Mouse (Mus musculus) midbrain, embryonic 10.5 days (tissue): ENCODE measurements around the gene Cdh4. TPM values are rescaled to one million over a fixed set of nuclear protein-coding genes. Genes with fewer than 3 reads are reported as not detected.

ENCODE experiments used
- DNase-seq: peaks from one replicate; pipeline ENCODE4 v3.0.0-alpha.2; 2017; ENCODE audit warnings: low spot score
- H3K27ac ChIP-seq: fragments of 300-500 bp; sonication (generic); replicated peaks from 2 replicates; pipeline ENCODE4 v1.5.1; 2016; ENCODE audit warnings: mild to moderate bottlenecking
- H3K27me3 ChIP-seq: fragments of 300-500 bp; sonication (generic); 2 replicates; pipeline ENCODE4 v1.6.1; 2016; ENCODE audit warnings: low read depth, mild to moderate bottlenecking; ENCODE audit not compliant: poor library complexity, severe bottlenecking
- H3K36me3 ChIP-seq: fragments of 300-500 bp; sonication (generic); 2 replicates; pipeline ENCODE4 v1.6.1; 2016; ENCODE audit warnings: mild to moderate bottlenecking, moderate library complexity
- H3K4me1 ChIP-seq: fragments of 300-500 bp; sonication (generic); 2 replicates; pipeline ENCODE4 v1.6.1; 2016
- H3K4me3 ChIP-seq: fragments of 300-500 bp; sonication (generic); 2 replicates; pipeline ENCODE4 v1.5.1; 2016; ENCODE audit warnings: mild to moderate bottlenecking, moderate library complexity
- H3K9me3 ChIP-seq: fragments of 300-500 bp; sonication (generic); replicated peaks from 2 replicates; pipeline ENCODE4 v1.6.1; 2016; ENCODE audit warnings: mild to moderate bottlenecking
- WGBS: fragments of 180-500 bp; shearing (Covaris S2); methylation state at CpG from one replicate; pipeline ENCODE4 v1.1.7; 2016; 5-methylcytosine and 5-hydroxymethylcytosine counted together
- polyA plus RNA-seq: library from polyadenylated mRNA; unstranded; fragments of >200 nt; fragmentation: Nextera tagmentation; extraction: Ambion mirVana; gene quantifications from 2 replicates; pipeline ENCODE4 v1.2.1, GENCODE M21; 2016

The Cdh4 gene
- polyA plus RNA-seq, 1 experiment from 2014 or later = 8.3 TPM

- Histone ChIP-seq H3K4me1 (peaks cover 40% of the 10 kb centered on the region), H3K27ac (no peak overlapping the region), H3K9me3 (no peaks in the 10 kb centered on the region), H3K36me3 (no peaks in the 10 kb centered on the region), H3K4me3 (no peak overlapping the region), H3K27me3 (0 out of 2 replicates have a peak, but pooled peaks cover 3% of the 10 kb centered on the region)
- no peak for DNase-seq
- 95% methylated on average over 8 of the region's 8 CpGs for WGBS
Measured at GRCm38 (mm10) chr2:179567886-179568285, 125.7 kb downstream of the Cdh4 start.

GRCm38 (mm10) chr2:179569171-179569570 is 126.9 kb downstream of the Cdh4 start:
- H3K4me3 ChIP-seq = no peak overlapping the region
- peak overlapping the region; percentile 80; the same call in 1 of the 2 replicates for H3K27ac ChIP-seq
- H3K36me3 ChIP-seq = no peaks in the 10 kb centered on the region
- H3K9me3 ChIP-seq = no peaks in the 10 kb centered on the region
- no peak for DNase-seq
- peaks cover 52% of the 10 kb centered on the region for H3K4me1 ChIP-seq
- 66% methylated on average over 10 of the region's 10 CpGs for WGBS
- H3K27me3 ChIP-seq = 0 out of 2 replicates have a peak, but pooled peaks cover 3% of the 10 kb centered on the region

- peak; percentile 39 for DNase-seq
Measured at GRCm38 (mm10) chr2:179571175-179571769, 129.0 kb downstream of the Cdh4 start.

GRCm38 (mm10) chr2:179573331-179573730 is 131.1 kb downstream of the Cdh4 start:
- Histone ChIP-seq H3K4me1 (peaks cover 55% of the 10 kb centered on the region), H3K36me3 (no peaks in the 10 kb centered on the region), H3K4me3 (no peak overlapping the region), H3K27me3 (0 out of 2 replicates have a peak, but pooled peaks cover 3% of the 10 kb centered on the region), H3K9me3 (no peaks in the 10 kb centered on the region), H3K27ac (no peak overlapping the region; the same call in 1 of the 2 replicates)
- no peak for DNase-seq
- WGBS = 80% methylated on average over 11 of the region's 11 CpGs

More at GRCm38 (mm10) chr2:179571175-179571769, 129.0 kb downstream of the Cdh4 start:
- Histone ChIP-seq H3K9me3 (no peaks in the 10 kb centered on the region), H3K27ac (peak overlapping the region; percentile 80), H3K27me3 (0 out of 2 replicates have a peak, but pooled peaks cover 3% of the 10 kb centered on the region), H3K36me3 (no peaks in the 10 kb centered on the region), H3K4me3 (no peak overlapping the region), H3K4me1 (peaks cover 52% of the 10 kb centered on the region)
- WGBS = 12% methylated on average over 6 of the region's 6 CpGs

- 85% methylated on average over 6 of the region's 6 CpGs for WGBS
- H3K4me1 ChIP-seq = peaks cover 55% of the 10 kb centered on the region
- 0 out of 2 replicates have a peak, but pooled peaks cover 3% of the 10 kb centered on the region for H3K27me3 ChIP-seq
- H3K4me3 ChIP-seq = no peak overlapping the region
- no peaks in the 10 kb centered on the region for H3K9me3 ChIP-seq
- H3K36me3 ChIP-seq = no peaks in the 10 kb centered on the region
- DNase-seq = no peak
- no peak overlapping the region; the same call in 1 of the 2 replicates for H3K27ac ChIP-seq
Measured at GRCm38 (mm10) chr2:179573786-179574185, 131.6 kb downstream of the Cdh4 start.

- Histone ChIP-seq H3K36me3 (no peaks in the 10 kb centered on the region), H3K27me3 (0 out of 2 replicates have a peak, but pooled peaks cover 3% of the 10 kb centered on the region), H3K9me3 (no peaks in the 10 kb centered on the region), H3K4me1 (peaks cover 38% of the 10 kb centered on the region), H3K4me3 (no peak overlapping the region), H3K27ac (no peak overlapping the region)
- DNase-seq = no peak
- 88% methylated on average over 7 of the region's 7 CpGs for WGBS
Measured at GRCm38 (mm10) chr2:179575585-179575984, 133.4 kb downstream of the Cdh4 start.

GRCm38 (mm10) chr2:179576221-179576620 is 134.0 kb downstream of the Cdh4 start:
- Histone ChIP-seq H3K9me3 (no peaks in the 10 kb centered on the region), H3K36me3 (no peaks in the 10 kb centered on the region), H3K27me3 (no peaks in the 10 kb centered on the region), H3K4me3 (no peak overlapping the region), H3K4me1 (peaks cover 31% of the 10 kb centered on the region), H3K27ac (peak overlapping the region; percentile 38; the same call in 1 of the 2 replicates)
- WGBS = 85% methylated on average over 1 of the region's 1 CpGs
- DNase-seq = no peak

GRCm38 (mm10) chr2:179578329-179578728 is 136.1 kb downstream of the Cdh4 start:
- Histone ChIP-seq H3K27ac (no peak overlapping the region), H3K27me3 (peaks cover 8% of the 10 kb centered on the region; the same call in 1 of the 2 replicates), H3K9me3 (no peaks in the 10 kb centered on the region), H3K36me3 (no peaks in the 10 kb centered on the region), H3K4me3 (no peak overlapping the region), H3K4me1 (peaks cover 21% of the 10 kb centered on the region)
- no peak for DNase-seq
- WGBS = 68% methylated on average over 3 of the region's 3 CpGs

- no peak for DNase-seq
- Histone ChIP-seq H3K27ac (no peak overlapping the region), H3K36me3 (no peaks in the 10 kb centered on the region), H3K27me3 (peaks cover 11% of the 10 kb centered on the region; the same call in 1 of the 2 replicates), H3K4me3 (no peak overlapping the region), H3K4me1 (peaks cover 21% of the 10 kb centered on the region), H3K9me3 (no peaks in the 10 kb centered on the region)
- 86% methylated on average over 11 of the region's 11 CpGs for WGBS
Measured at GRCm38 (mm10) chr2:179578842-179579241, 136.6 kb downstream of the Cdh4 start.

- no peak for DNase-seq
- Histone ChIP-seq H3K27me3 (peaks cover 21% of the 10 kb centered on the region), H3K27ac (no peak overlapping the region), H3K4me3 (no peak overlapping the region), H3K9me3 (no peaks in the 10 kb centered on the region), H3K4me1 (peaks cover 34% of the 10 kb centered on the region), H3K36me3 (no peaks in the 10 kb centered on the region)
- WGBS = 85% methylated on average over 4 of the region's 4 CpGs
Measured at GRCm38 (mm10) chr2:179580415-179580814, 138.2 kb downstream of the Cdh4 start.

GRCm38 (mm10) chr2:179581058-179581457 is 138.8 kb downstream of the Cdh4 start:
- no peaks in the 10 kb centered on the region for H3K9me3 ChIP-seq
- H3K27ac ChIP-seq = no peak overlapping the region
- H3K4me1 ChIP-seq = peaks cover 39% of the 10 kb centered on the region
- H3K36me3 ChIP-seq = no peaks in the 10 kb centered on the region
- no peak for DNase-seq
- H3K4me3 ChIP-seq = no peak overlapping the region
- WGBS = 85% methylated on average over 5 of the region's 5 CpGs
- H3K27me3 ChIP-seq = peaks cover 28% of the 10 kb centered on the region

- Histone ChIP-seq H3K27me3 (peaks cover 44% of the 10 kb centered on the region), H3K4me3 (no peak overlapping the region), H3K36me3 (no peaks in the 10 kb centered on the region), H3K9me3 (no peaks in the 10 kb centered on the region), H3K4me1 (peaks cover 48% of the 10 kb centered on the region), H3K27ac (peak overlapping the region; percentile 30; the same call in 1 of the 2 replicates)
- DNase-seq = no peak
- 84% methylated on average over 16 of the region's 16 CpGs for WGBS
Measured at GRCm38 (mm10) chr2:179582966-179583365, 140.7 kb downstream of the Cdh4 start.

- whole genome bisulfite sequencing = 35% methylated on average over 13 of the region's 13 CpGs
- Histone ChIP-seq H3K9me3 (no peaks in the 10 kb centered on the region), H3K27ac (peak overlapping the region; percentile 25; the same call in 1 of the 2 replicates), H3K4me1 (peaks cover 45% of the 10 kb centered on the region), H3K27me3 (peaks cover 57% of the 10 kb centered on the region), H3K4me3 (no peak overlapping the region), H3K36me3 (no peaks in the 10 kb centered on the region)
- no peak for DNase-seq
Measured at GRCm38 (mm10) chr2:179584672-179585071, 142.4 kb downstream of the Cdh4 start.
